Mouse (Mus musculus) left cerebral cortex, adult 8-10 months (tissue): ENCODE measurements around the gene Olfr284. TPM values are rescaled to one million over a fixed set of nuclear protein-coding genes. Genes with fewer than 3 reads are reported as not detected.
A peak's percentile ranks its signal among the peaks of the same experiment; 100 is the strongest.

ENCODE experiments used
- DNase-seq, 2 experiments: peaks; one replicate each; pipeline ENCODE4 v3.0.0; 2022; ENCODE audit warnings: low spot score in 2 of 2
- total RNA-seq, 4 experiments: library from RNA; stranded (reverse); gene quantifications; 2 replicates each; pipeline ENCODE4 v1.2.4; 2022

Gene Olfr284
- not detected for total RNA-seq

DNA sequence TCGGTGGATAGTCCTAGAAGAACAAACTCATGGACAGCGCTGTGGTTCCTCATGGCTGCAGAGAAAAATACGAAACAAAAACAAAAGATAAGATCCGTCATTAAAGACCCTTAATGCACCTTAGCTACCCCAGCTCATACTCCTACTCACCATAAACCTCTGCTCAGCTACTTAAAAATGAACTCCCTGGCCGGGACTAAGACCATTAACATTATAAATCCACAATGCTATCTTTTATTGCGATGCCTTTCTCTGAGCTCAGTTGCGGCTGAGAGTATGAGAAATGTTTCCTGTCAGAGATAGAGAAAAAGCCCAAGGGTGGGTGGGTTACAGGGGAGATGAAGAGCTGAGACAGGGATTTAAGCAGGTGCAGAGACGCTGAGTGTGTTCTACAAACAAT lies at the start of gene Olfr284:
Olfr284 (minus strand) TSS at position 101 of the 400 bp plus-strand sequence.
- no peak for DNase-seq

DNA sequence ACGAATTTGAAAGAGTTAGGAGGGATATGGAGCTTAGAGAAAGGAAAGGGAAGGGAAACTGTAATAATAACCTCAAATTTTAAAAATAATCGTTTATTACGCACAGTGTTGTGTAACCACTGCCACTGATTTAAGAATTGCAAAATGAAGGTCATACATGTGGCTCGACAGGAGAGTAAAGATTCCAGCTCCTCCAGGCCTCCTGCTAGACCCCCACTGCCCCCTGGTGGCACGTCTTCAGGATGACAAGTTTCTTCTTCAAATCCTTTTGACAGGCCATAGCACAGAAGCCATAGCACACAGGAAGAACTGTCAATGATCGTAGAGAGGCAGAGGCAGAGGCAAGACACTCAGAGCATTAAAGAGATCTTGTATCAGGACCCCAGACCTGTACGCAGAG lies 49.0 kb upstream of the Olfr284 start:
- DNase-seq = peak; percentile 26 to 30

DNA sequence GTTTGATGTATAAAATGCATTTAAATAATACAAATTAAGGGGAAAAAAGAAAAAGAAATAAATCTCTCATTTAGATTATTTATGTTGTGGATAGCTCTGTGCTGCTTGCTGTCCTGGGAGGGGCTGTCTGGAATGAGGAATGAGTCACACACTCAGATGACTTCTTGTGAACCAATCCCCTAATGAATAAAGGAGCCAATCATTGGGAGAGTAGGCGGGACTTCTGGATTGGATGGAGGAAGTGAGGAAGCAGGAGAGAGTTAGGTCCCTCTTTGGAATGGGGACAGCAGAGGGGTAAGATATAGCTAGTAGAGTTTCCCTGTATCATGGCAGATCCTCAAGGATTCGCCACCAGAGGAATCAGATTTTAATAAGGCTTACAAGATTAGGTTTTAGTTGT lies 46.8 kb upstream of the Olfr284 start:
- no peak for DNase-seq

DNA sequence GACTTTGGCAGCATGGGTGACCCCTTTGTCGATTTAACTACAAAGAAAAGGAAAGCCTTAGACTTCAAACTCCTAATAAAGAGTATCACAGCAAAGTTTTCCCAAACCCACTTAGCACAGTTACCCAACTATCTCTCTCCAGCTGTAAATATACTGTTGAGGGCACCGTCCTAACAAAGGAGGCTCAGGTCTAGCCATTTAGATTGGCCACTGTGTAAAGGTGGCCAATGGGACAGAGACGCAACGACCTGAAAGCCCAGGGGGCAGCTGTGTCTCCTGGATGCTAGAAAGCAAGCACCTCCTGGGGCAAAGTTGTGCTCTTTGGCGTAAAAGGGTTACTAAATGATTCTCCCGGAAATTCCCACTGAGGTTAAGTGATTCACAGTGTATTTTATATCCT lies 40.1 kb upstream of the Olfr284 start, which contains the start of gene Olfr283:
Olfr283 (minus strand) TSS at position 101 of the 400 bp plus-strand sequence.
- no peak for DNase-seq

DNA sequence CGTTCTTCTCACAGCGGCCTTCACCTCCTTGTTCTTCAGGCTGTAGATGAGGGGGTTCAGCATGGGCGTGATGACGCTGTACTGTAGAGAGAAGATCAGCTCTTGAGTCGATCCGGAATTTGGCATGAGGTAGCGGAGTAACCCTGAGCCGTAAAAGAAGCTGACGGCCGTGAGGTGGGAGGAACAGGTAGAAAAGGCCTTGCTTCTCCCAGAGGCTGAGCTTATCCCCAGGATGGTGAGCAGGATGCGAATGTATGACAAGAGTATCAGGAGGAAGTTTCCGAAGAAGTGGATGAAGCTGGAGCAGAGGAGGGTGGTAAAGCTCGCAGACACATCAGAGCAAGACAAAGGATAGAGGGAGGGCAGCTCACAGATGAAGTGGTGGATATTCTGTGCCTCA lies 37.4 kb upstream of the Olfr284 start:
- DNase-seq = no peak

DNA sequence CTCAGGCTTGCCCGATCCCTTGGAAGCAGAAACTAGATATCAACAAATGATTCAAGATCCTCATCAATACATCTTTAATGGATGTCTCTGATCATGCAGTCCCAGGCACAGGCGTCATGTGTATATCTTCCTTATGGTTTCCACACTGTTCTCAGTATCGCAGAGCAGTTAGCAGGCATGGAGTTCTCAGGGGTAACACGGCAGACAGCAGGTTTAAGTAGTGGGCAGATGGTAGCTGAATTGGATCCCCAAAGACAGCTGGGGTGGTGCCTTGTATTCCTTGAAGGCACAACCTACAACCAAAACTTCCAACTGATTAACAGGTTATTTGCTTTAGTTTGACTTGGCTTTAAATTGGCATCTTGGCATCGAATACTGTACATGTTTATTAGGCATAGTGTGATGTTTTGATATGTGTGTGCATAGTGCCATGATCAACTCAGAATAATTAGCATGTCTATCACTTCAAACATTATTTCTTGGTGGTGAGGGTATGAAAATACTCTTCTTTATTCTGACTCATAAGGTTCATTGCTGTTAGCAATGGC lies 23.5 kb downstream of the Olfr284 start, which contains the start of gene Olfr285:
Olfr285 (minus strand) TSS at position 177 of the 548 bp plus-strand sequence.
- DNase-seq = no peak

DNA sequence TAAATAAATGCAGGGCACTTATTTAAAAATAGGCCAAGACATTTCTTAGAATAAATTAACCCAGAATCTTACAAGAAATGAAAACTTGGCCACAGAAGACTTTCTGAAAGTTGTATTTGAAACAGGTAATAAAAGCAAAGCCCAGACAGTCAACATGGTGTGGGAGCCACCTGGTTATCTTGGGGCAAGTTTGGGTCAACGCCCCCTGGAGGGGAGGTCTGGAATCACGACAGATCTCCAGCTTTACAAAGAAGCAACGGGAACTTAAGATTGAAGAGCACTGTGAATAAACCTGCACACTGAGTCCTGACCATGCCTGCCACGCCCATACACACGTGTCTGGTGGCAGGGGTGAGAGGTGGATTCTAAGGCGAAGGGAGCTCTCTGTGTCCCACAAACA lies 25.1 kb downstream of the Olfr284 start:
- DNase-seq = no peak

DNA sequence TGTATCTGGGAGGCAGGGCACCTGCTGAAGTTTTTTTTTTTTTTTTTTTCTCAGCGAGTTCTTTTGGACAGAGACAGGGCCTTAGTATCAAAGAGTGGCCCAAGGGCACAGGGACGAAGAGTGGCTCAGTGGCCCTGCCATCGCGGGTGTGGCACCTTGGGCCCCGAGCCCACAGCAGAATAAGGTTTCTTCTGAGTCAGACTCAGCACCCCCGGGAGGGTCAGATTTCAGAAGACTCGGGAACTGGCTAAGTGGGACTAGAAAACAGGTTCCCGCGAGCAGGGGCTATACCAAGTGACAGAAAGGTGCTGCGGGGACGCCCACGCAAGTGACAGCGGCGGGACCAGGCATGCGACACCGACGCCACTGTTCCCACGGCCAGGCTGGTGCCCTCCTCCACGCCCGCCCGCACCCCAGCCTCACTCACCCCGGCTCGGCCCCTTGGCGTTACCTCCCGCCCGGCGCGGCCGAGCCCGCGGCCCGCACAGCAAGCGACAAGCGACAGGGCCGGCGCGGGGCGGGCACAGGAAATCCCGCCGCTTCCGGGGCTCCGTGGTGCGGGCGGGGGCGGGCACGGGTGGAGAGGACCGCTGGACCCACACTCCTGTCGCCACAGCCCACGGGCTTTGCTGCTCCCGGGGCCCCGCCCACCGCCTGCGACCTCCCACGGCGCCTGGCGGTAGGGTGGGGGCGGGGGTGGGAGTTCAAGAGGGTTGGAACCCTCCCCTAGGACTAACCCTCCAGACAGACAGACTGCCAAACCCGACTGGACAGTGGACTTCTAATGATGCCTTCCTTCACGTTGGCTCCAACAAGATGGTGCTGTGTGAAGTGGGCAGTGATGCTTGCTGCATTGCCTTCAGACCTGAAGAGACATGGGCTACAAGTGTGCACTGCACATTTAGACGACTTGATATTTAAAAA lies 44.9 kb downstream of the Olfr284 start, which contains the start of gene Zfp641:
Zfp641 (minus strand) TSS at position 534 of the 924 bp plus-strand sequence.
- peak; percentile 19 to 30 for DNase-seq

DNA sequence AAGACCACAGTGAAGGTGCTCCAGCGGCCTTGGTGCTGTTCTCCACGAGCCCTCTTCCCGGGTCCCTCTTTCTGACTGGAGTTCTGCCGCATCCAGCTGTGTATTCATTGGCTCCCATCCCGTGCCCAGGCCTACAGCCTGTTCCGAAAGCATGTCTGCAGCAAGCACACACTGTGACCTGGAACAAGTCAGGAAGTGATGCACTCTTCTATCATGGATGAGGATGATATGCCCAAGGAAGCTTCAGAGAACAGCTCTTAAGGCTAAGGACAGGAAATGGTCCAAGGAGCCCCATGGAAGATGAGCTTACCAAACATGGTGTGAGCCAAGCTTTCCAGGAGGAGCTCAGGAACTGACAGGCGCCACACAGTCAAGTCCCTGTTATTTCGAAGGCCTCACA lies 47.1 kb downstream of the Olfr284 start:
- no peak for DNase-seq

Other genes starting within 250 kb of the Olfr284 start
- gene Pfkm, start 248.4 kb downstream of the Olfr284 start, total RNA-seq = 100 to 1,000 TPM; 407 to 459 (median 428) TPM
- 10 to 100 TPM; 13.2 to 15.3 (median 13.9) TPM for gene Senp1, start 247.2 kb downstream of the Olfr284 start, total RNA-seq
- 10 to 100 TPM; 50.8 to 53.6 (median 51.9) TPM for gene Asb8, start 175.4 kb downstream of the Olfr284 start, total RNA-seq
- gene Ccdc184, start 173.8 kb downstream of the Olfr284 start, total RNA-seq = 10 to 100 TPM; 16.5 to 18.5 (median 18.2) TPM
- under 1 TPM in 1 of 4 experiments, not detected in 3; 0.37 TPM for gene Olfr288, start 145.4 kb downstream of the Olfr284 start, total RNA-seq
- under 1 TPM in 2 of 4 experiments, not detected in 2; 0.17 to 0.35 TPM for gene Gm44579, start 120.0 kb downstream of the Olfr284 start, total RNA-seq
- gene Olfr287, start 119.9 kb downstream of the Olfr284 start, total RNA-seq = 1 to 10 TPM; 4.2 to 4.9 (median 4.5) TPM
- gene Olfr286, start 106.5 kb downstream of the Olfr284 start, total RNA-seq = not detected
- not detected for gene H1fnt, start 83.7 kb downstream of the Olfr284 start, total RNA-seq
- 1 to 10 TPM; 7.4 to 8.3 (median 8.1) TPM for gene Zfp641, start 44.8 kb downstream of the Olfr284 start, total RNA-seq
- not detected for gene Olfr285, start 23.6 kb downstream of the Olfr284 start, total RNA-seq
- gene Olfr283, start 40.0 kb upstream of the Olfr284 start, total RNA-seq = not detected
- gene Olfr282, start 90.2 kb upstream of the Olfr284 start, total RNA-seq = not detected
- not detected for gene Olfr281, start 111.6 kb upstream of the Olfr284 start, total RNA-seq
- gene OR5BS1P, start 128.9 kb upstream of the Olfr284 start, total RNA-seq = not detected
- gene Lalba, start 141.7 kb upstream of the Olfr284 start, total RNA-seq = not detected
- gene Olfr279, start 151.4 kb upstream of the Olfr284 start, total RNA-seq = not detected
- 10 to 100 TPM; 54.0 to 61.0 (median 56.8) TPM for gene Kansl2, start 193.3 kb upstream of the Olfr284 start, total RNA-seq
- 10 to 100 TPM; 35.1 to 44.7 (median 40.9) TPM for gene Ccnt1, start 229.9 kb upstream of the Olfr284 start, total RNA-seq
- not detected for gene 4930415O20Rik, start 230.0 kb upstream of the Olfr284 start, total RNA-seq